Mouse (Mus musculus) splenic B cell, adult 2 months (primary cell): ENCODE data around the gene Scgb2b12.
"Not testable (repeated sequence)": the region's sequence is repeated elsewhere in the genome, so short reads cannot be mapped to it uniquely, and the experiment has no call there.

Experiments
- DNase-seq: peaks from one replicate; pipeline ENCODE4 v3.0.0-alpha.2; 2011; ENCODE audit warnings: low read depth, low spot score
- H3K27me3 ChIP-seq: 2 replicates; pipeline ENCODE4 v1.6.1; 2012; ENCODE audit warnings: mild to moderate bottlenecking, low read length, moderate library complexity, mixed read lengths; ENCODE audit not compliant: control insufficient read depth, poor library complexity, insufficient read depth, severe bottlenecking
- H3K36me3 ChIP-seq: 2 replicates; pipeline ENCODE4 v1.6.1; 2012; ENCODE audit warnings: mild to moderate bottlenecking, low read length, moderate library complexity, mixed read lengths; ENCODE audit not compliant: control insufficient read depth, poor library complexity, insufficient read depth, severe bottlenecking

Scgb2b12 gene

GRCm38 (mm10) chr7:32327145-32327544, at the start of gene Scgb2b12:
TSS of gene Scgb2b12 (minus strand) at chr7:32327245.
- not testable (repeated sequence) for H3K27me3 ChIP-seq, H3K36me3 ChIP-seq, DNase-seq

GRCm38 (mm10) chr7:32333882-32334281, 6.8 kb upstream of the Scgb2b12 start, which contains the start of gene Scgb1b12:
TSS of gene Scgb1b12 (plus strand) at chr7:32334182.
- H3K27me3 ChIP-seq, DNase-seq, H3K36me3 ChIP-seq: not testable (repeated sequence)
